Mouse (Mus musculus) brain, embryonic 14.5 days (tissue): ENCODE measurements around the gene Arpc5l.

Source experiments
- CTCF ChIP-seq: fragments of 200-500 bp; IDR thresholded peaks from 2 replicates; pipeline ENCODE4 v1.5.1; 2012; ENCODE audit warnings: inconsistent platforms, mild to moderate bottlenecking, moderate library complexity, borderline replicate concordance; ENCODE audit not compliant: insufficient read depth, insufficient read length; ENCODE audit errors: extremely low read depth
- POLR2A ChIP-seq: fragments of 200-500 bp; IDR thresholded peaks from 2 replicates; pipeline ENCODE4 v1.6.1; 2012; ENCODE audit warnings: mild to moderate bottlenecking, inconsistent platforms, borderline replicate concordance; ENCODE audit not compliant: poor library complexity, insufficient read depth, insufficient read length, severe bottlenecking; ENCODE audit errors: extremely low read depth

GRCm38 (mm10) chr2:39003512-39003911 is 1.6 kb upstream of the Arpc5l start:
- TF ChIP-seq CTCF (no peak), POLR2A (no peak)
